Mouse (Mus musculus) 3134 (cell line): ENCODE measurements at regions not wholly inside any gene's neighbourhood (a gene's known extent, or its start where the extent isn't known, plus 50 kb on each side); places are given as distances from the start of the nearest gene placed in this dataset.

Source experiments
- DNase-seq: peaks from one replicate; pipeline ENCODE4 v3.0.0-alpha.2; 2011; ENCODE audit warnings: low spot score; ENCODE audit not compliant: insufficient read length; ENCODE audit errors: extremely low read depth

DNA sequence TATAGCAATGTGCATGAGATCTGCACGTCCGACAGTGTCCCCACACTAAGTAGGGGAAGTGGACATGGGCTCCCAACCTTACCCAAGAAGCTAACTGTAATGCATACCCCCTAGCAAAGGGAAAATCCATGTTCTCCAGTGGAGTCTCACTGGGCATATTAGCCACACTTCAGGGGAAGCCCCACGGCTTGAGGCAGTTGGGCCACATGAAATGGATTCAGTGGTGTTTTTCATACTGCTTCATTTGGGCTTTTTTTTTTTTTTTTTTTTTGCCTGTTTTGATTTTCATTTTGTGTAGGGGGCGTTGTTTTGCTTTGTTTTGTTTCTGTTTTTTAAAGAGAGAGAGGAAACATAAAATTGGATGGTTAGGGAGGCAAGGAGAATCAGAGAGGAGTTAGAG is 138.6 kb upstream of the Jmjd1c start:
- no peak for DNase-seq
